Mouse (Mus musculus) lung, embryonic 14.5 days (tissue): ENCODE results near the gene Cmklr1. TPM values are rescaled to one million over a fixed set of nuclear protein-coding genes. Genes with fewer than 3 reads are reported as not detected.

Source experiments
- ATAC-seq: fragments of 200-750 bp; cut with Nextera tagmentation; 2 replicates; pipeline ENCODE4 v1.8.0; 2017; ENCODE audit warnings: mild to moderate bottlenecking, moderate TSS enrichment, moderate library complexity; ENCODE audit not compliant: insufficient read depth
- DNase-seq: peaks from one replicate; pipeline ENCODE4 v3.0.0-alpha.2; 2015
- H3K27ac ChIP-seq: fragments of 300-500 bp; sonication (generic); 2 replicates; pipeline ENCODE4 v1.5.1; 2014; ENCODE audit warnings: low read depth, mild to moderate bottlenecking, moderate library complexity
- H3K27me3 ChIP-seq: fragments of 300-500 bp; sonication (generic); 2 replicates; pipeline ENCODE4 v1.6.1; 2014; ENCODE audit warnings: low read length, control low read depth; ENCODE audit not compliant: insufficient read depth
- H3K36me3 ChIP-seq: fragments of 300-500 bp; sonication (generic); 2 replicates; pipeline ENCODE4 v1.6.1; 2014; ENCODE audit warnings: control low read depth; ENCODE audit not compliant: insufficient read depth
- H3K4me1 ChIP-seq: fragments of 300-500 bp; sonication (generic); 2 replicates; pipeline ENCODE4 v1.6.1; 2014; ENCODE audit warnings: antibody characterized with exemption, control low read depth; ENCODE audit not compliant: insufficient read depth
- H3K4me2 ChIP-seq: fragments of 300-500 bp; sonication (generic); 2 replicates; pipeline ENCODE4 v1.6.1; 2014; ENCODE audit warnings: mild to moderate bottlenecking
- H3K4me3 ChIP-seq: fragments of 300-500 bp; sonication (generic); 2 replicates; pipeline ENCODE4 v1.5.1; 2014; ENCODE audit warnings: low read depth, low read length
- H3K9ac ChIP-seq: fragments of 300-500 bp; sonication (generic); 2 replicates; pipeline ENCODE4 v1.6.1; 2014
- H3K9me3 ChIP-seq: fragments of 300-500 bp; sonication (generic); 2 replicates; pipeline ENCODE4 v1.6.1; 2016; ENCODE audit warnings: low read depth, low read length, control low read depth
- CTCF ChIP-seq: IDR thresholded peaks from 2 replicates; pipeline ENCODE4 v1.5.1; 2016; ENCODE audit warnings: antibody characterized with exemption, low read depth
- WGBS: fragments of 180-500 bp; shearing (Covaris S2); extraction: QIAGEN DNeasy Blood & Tissue Kit; methylation state at CpG from one replicate; pipeline ENCODE4 v1.1.7; 2014; 5-methylcytosine and 5-hydroxymethylcytosine counted together
- polyA plus RNA-seq: library from polyadenylated mRNA; unstranded; fragments of >200 nt; fragmentation: Nextera tagmentation; extraction: Ambion mirVana; gene quantifications from 2 replicates; pipeline ENCODE4 v1.2.1, GENCODE M21; 2014

The Cmklr1 gene
- polyA plus RNA-seq, 1 experiment from 2014 or later, result 8.3 TPM

- Histone ChIP-seq H3K4me2 (no peak overlapping the region), H3K4me3 (no peak overlapping the region), H3K36me3 (no peaks in the 10 kb centered on the region), H3K9ac (no peak overlapping the region), H3K9me3 (no peaks in the 10 kb centered on the region), H3K4me1 (peaks cover 13% of the 10 kb centered on the region), H3K27me3 (no peaks in the 10 kb centered on the region), H3K27ac (no peak overlapping the region)
- ATAC-seq (no peak), DNase-seq (no peak)
- WGBS, result 74% methylated on average over 9 of the region's 9 CpGs
- no peak for TF ChIP-seq CTCF
These were observed 46.8 kb downstream of the Cmklr1 start for GRCm38 (mm10) chr5:113603471-113603870.

- H3K9ac ChIP-seq, result no peak overlapping the region
- no peak for ATAC-seq
- H3K27me3 ChIP-seq, result no peaks in the 10 kb centered on the region
- H3K36me3 ChIP-seq, result no peaks in the 10 kb centered on the region
- H3K9me3 ChIP-seq, result no peaks in the 10 kb centered on the region
- DNase-seq, result no peak
- no peak overlapping the region for H3K27ac ChIP-seq
- TF ChIP-seq CTCF, result no peak
- no peak overlapping the region for H3K4me3 ChIP-seq
- H3K4me1 ChIP-seq, result no peaks in the 10 kb centered on the region
- WGBS, result 76% methylated on average over 4 of the region's 4 CpGs
- H3K4me2 ChIP-seq, result no peak overlapping the region
These were observed 49.4 kb downstream of the Cmklr1 start for GRCm38 (mm10) chr5:113600803-113601202.

- WGBS, result 70% methylated on average over 3 of the region's 3 CpGs
- no peaks in the 10 kb centered on the region for H3K36me3 ChIP-seq
- ATAC-seq, result no peak
- TF ChIP-seq CTCF, result no peak
- no peaks in the 10 kb centered on the region for H3K9me3 ChIP-seq
- no peaks in the 10 kb centered on the region for H3K4me1 ChIP-seq
- H3K4me2 ChIP-seq, result no peak overlapping the region
- H3K27ac ChIP-seq, result no peak overlapping the region
- no peak overlapping the region for H3K4me3 ChIP-seq
- no peak for DNase-seq
- no peaks in the 10 kb centered on the region for H3K27me3 ChIP-seq
- H3K9ac ChIP-seq, result no peak overlapping the region
These were observed 50.0 kb downstream of the Cmklr1 start for GRCm38 (mm10) chr5:113600181-113600580.

- Histone ChIP-seq H3K9me3 (no peaks in the 10 kb centered on the region), H3K9ac (no peak overlapping the region), H3K4me2 (no peak overlapping the region), H3K4me3 (no peak overlapping the region), H3K27me3 (no peaks in the 10 kb centered on the region), H3K36me3 (no peaks in the 10 kb centered on the region), H3K4me1 (no peaks in the 10 kb centered on the region), H3K27ac (no peak overlapping the region)
- no peak for TF ChIP-seq CTCF
- WGBS, result 62% methylated on average over 9 of the region's 9 CpGs
- ATAC-seq, result no peak
- no peak for DNase-seq
These were observed 53.4 kb downstream of the Cmklr1 start for GRCm38 (mm10) chr5:113596780-113597353.

GRCm38 (mm10) chr5:113596252-113596651, 54.0 kb downstream of the Cmklr1 start:
- WGBS, result 79% methylated on average over 9 of the region's 9 CpGs
- TF ChIP-seq CTCF, result no peak
- Histone ChIP-seq H3K9me3 (no peaks in the 10 kb centered on the region), H3K9ac (no peak overlapping the region), H3K4me3 (no peak overlapping the region), H3K36me3 (no peaks in the 10 kb centered on the region), H3K27ac (no peak overlapping the region), H3K4me1 (no peaks in the 10 kb centered on the region), H3K4me2 (no peak overlapping the region), H3K27me3 (no peaks in the 10 kb centered on the region)
- ATAC-seq, result no peak
- no peak for DNase-seq

- H3K9me3 ChIP-seq, result no peaks in the 10 kb centered on the region
- H3K9ac ChIP-seq, result no peak overlapping the region
- ATAC-seq (no peak), DNase-seq (no peak)
- H3K4me1 ChIP-seq, result no peaks in the 10 kb centered on the region
- H3K36me3 ChIP-seq, result no peaks in the 10 kb centered on the region
- H3K4me3 ChIP-seq, result no peak overlapping the region
- no peak overlapping the region for H3K4me2 ChIP-seq
- 79% methylated on average over 6 of the region's 6 CpGs for WGBS
- no peak for TF ChIP-seq CTCF
- H3K27ac ChIP-seq, result no peak overlapping the region
- H3K27me3 ChIP-seq, result no peaks in the 10 kb centered on the region
These were observed 56.1 kb downstream of the Cmklr1 start for GRCm38 (mm10) chr5:113593911-113594705.

GRCm38 (mm10) chr5:113591751-113592230, 58.4 kb downstream of the Cmklr1 start:
- H3K4me2 ChIP-seq, result no peak overlapping the region
- H3K4me3 ChIP-seq, result no peak overlapping the region
- H3K9ac ChIP-seq, result no peak overlapping the region
- no peaks in the 10 kb centered on the region for H3K9me3 ChIP-seq
- WGBS, result 15% methylated on average over 6 of the region's 6 CpGs
- DNase-seq (no peak), ATAC-seq (0 out of 2 replicates have a peak, but pooled peaks have one; percentile 33)
- H3K36me3 ChIP-seq, result no peaks in the 10 kb centered on the region
- no peak overlapping the region for H3K27ac ChIP-seq
- TF ChIP-seq CTCF, result no peak
- no peaks in the 10 kb centered on the region for H3K27me3 ChIP-seq
- H3K4me1 ChIP-seq, result no peaks in the 10 kb centered on the region
